Mouse (Mus musculus) C2C12 (cell line): ENCODE results near the gene Tulp2.
"Not testable (repeated sequence)": the region's sequence is repeated elsewhere in the genome, so short reads cannot be mapped to it uniquely, and the experiment has no call there.

Source experiments
- CEBPB ChIP-seq: IDR thresholded peaks from one replicate; pipeline ENCODE4 v1.6.1; 2011; ENCODE audit warnings: low read depth, mild to moderate bottlenecking, control low read depth, moderate library complexity
- CTCF ChIP-seq: IDR thresholded peaks from one replicate; pipeline ENCODE4 v1.5.1; 2011; ENCODE audit not compliant: control insufficient read depth, insufficient read depth, insufficient read length
- FOSL1 ChIP-seq: IDR thresholded peaks from one replicate; pipeline ENCODE4 v1.8.0; 2011; ENCODE audit warnings: mild to moderate bottlenecking, low read length; ENCODE audit not compliant: poor library complexity, insufficient read depth, severe bottlenecking
- MAX ChIP-seq: IDR thresholded peaks from one replicate; pipeline ENCODE4 v1.6.1; 2011; ENCODE audit warnings: mild to moderate bottlenecking, control low read depth
- MYOG ChIP-seq: IDR thresholded peaks from one replicate; pipeline ENCODE4 v1.6.1; 2011; ENCODE audit not compliant: control insufficient read depth, insufficient read length; ENCODE audit errors: extremely low read depth
- USF1 ChIP-seq: IDR thresholded peaks from one replicate; pipeline ENCODE4 v1.6.1; 2011; ENCODE audit warnings: low read depth, mild to moderate bottlenecking, control low read depth, moderate library complexity

DNA sequence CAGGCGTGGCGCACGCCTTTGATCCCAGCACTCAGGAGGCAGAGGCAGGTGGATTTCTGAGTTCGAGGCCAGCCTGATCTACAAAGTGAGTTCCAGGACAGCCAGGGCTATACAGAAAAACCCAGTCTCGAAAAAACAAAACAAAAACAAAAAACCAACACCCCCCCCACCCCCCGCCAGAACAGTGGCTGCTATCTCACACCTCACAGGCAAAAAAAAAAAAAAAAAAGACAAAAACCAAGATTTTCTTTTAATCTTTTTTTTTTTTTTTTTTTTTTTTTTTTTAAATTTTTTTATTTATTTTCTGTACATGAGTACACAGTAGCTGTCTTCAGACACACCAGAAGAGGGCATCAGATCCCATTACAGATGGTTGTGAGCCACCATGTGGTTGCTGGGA lies 45.5 kb downstream of the Tulp2 start:
- TF ChIP-seq CTCF, MAX, USF1, FOSL1, MYOG, CEBPB: not testable (repeated sequence)
